Mouse (Mus musculus): ENCODE measurements around the gene Rap1gap2. TPM values are rescaled to one million over a fixed set of nuclear protein-coding genes. Genes with fewer than 3 reads are reported as not detected.
A peak's percentile ranks its signal among the peaks of the same experiment; 100 is the strongest.

Gene Rap1gap2
- polyA plus RNA-seq, 1 experiment from 2014 or later: 2.4 TPM

GRCm38 (mm10) chr11:74527555-74527954 is 83.2 kb downstream of the Rap1gap2 start:
- Histone ChIP-seq H3K4me3 (no peak overlapping the region), H3K27ac (no peak overlapping the region), H3K9me3 (no peaks in the 10 kb centered on the region), H3K4me1 (peaks cover 20% of the 10 kb centered on the region), H3K36me3 (no peaks in the 10 kb centered on the region), H3K9ac (no peak overlapping the region), H3K27me3 (peaks cover 22% of the 10 kb centered on the region), H3K4me2 (no peak overlapping the region)
- no peak for ATAC-seq (ENCODE audit: borderline replicate concordance, extremely low read depth, low FRiP score, low TSS enrichment)
- WGBS: 46% methylated on average over 7 of the region's 7 CpGs

DNA sequence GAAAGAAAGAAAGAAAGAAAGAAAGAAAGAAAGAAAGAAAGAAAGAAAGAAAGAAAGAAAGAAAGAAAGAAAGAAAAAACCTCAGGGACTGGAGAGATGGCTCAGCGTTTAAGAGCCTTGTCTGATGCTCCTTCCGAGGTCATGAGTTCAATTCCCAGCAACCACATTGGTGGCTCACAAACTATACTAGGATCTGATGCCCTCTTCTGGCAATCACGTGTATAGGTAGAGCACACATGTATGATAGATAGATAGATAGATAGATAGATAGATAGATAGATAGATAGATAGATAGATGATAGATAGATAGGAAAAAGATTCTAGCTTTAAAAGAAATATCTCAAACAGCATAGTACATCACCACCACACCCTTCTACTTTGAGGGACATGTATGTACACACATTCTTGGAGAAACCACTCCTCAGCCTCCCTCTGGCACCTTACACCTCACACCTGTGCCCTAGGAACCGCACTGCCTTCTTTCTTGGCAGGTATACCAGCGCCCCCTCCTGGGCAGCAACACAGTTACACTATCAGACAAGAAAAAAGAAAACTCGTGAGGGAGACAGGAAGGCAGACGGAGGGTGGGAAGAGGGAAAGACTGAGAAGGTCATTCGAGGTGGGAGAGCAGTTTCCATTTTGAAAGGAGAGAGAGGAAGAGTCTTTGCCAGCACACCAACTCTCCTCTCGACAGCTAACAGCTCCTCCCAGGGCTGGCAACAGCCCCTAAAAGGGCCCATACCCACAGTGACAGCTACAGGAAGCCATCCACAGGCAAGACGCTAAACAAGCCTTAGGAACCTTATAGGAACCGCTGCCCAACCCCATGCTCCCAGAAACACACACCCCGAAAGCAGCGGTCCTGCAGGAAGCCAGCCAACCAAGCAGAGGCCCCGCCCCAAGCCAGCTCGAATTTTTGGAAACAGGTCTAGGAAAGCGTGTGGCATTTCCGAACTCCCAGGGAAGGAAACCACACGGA is 84.2 kb downstream of the Rap1gap2 start:
- Histone ChIP-seq H3K4me1 (peaks cover 26% of the 10 kb centered on the region), H3K9me3 (no peaks in the 10 kb centered on the region), H3K27ac (no peak overlapping the region), H3K4me3 (peak overlapping the region; percentile 20; the same call in 1 of the 2 replicates), H3K27me3 (peaks cover 29% of the 10 kb centered on the region), H3K36me3 (no peaks in the 10 kb centered on the region), H3K4me2 (peak overlapping the region; percentile 55), H3K9ac (no peak overlapping the region)
- WGBS: 13% methylated on average over 18 of the region's 18 CpGs
- ATAC-seq (ENCODE audit: borderline replicate concordance, extremely low read depth, low FRiP score, low TSS enrichment): no peak

- 50% methylated on average over 9 of the region's 9 CpGs for WGBS
- H3K27ac ChIP-seq: no peak overlapping the region
- H3K4me3 ChIP-seq: no peak overlapping the region
- H3K4me2 ChIP-seq: no peak overlapping the region
- no peaks in the 10 kb centered on the region for H3K36me3 ChIP-seq
- peaks cover 28% of the 10 kb centered on the region for H3K4me1 ChIP-seq
- no peaks in the 10 kb centered on the region for H3K9me3 ChIP-seq
- H3K9ac ChIP-seq: no peak overlapping the region
- ATAC-seq (ENCODE audit: borderline replicate concordance, extremely low read depth, low FRiP score, low TSS enrichment): no peak
- H3K27me3 ChIP-seq: peaks cover 37% of the 10 kb centered on the region
Observed at GRCm38 (mm10) chr11:74525605-74526004, 85.1 kb downstream of the Rap1gap2 start.

- H3K27ac ChIP-seq: no peak overlapping the region
- H3K4me3 ChIP-seq: no peak overlapping the region
- H3K9me3 ChIP-seq: no peaks in the 10 kb centered on the region
- no peak overlapping the region for H3K9ac ChIP-seq
- peaks cover 28% of the 10 kb centered on the region for H3K4me1 ChIP-seq
- H3K27me3 ChIP-seq: peaks cover 39% of the 10 kb centered on the region
- no peak overlapping the region for H3K4me2 ChIP-seq
- WGBS: 83% methylated on average over 7 of the region's 7 CpGs
- no peaks in the 10 kb centered on the region for H3K36me3 ChIP-seq
- no peak for ATAC-seq (ENCODE audit: borderline replicate concordance, extremely low read depth, low FRiP score, low TSS enrichment)
Observed at GRCm38 (mm10) chr11:74525205-74525604, 85.5 kb downstream of the Rap1gap2 start.

DNA sequence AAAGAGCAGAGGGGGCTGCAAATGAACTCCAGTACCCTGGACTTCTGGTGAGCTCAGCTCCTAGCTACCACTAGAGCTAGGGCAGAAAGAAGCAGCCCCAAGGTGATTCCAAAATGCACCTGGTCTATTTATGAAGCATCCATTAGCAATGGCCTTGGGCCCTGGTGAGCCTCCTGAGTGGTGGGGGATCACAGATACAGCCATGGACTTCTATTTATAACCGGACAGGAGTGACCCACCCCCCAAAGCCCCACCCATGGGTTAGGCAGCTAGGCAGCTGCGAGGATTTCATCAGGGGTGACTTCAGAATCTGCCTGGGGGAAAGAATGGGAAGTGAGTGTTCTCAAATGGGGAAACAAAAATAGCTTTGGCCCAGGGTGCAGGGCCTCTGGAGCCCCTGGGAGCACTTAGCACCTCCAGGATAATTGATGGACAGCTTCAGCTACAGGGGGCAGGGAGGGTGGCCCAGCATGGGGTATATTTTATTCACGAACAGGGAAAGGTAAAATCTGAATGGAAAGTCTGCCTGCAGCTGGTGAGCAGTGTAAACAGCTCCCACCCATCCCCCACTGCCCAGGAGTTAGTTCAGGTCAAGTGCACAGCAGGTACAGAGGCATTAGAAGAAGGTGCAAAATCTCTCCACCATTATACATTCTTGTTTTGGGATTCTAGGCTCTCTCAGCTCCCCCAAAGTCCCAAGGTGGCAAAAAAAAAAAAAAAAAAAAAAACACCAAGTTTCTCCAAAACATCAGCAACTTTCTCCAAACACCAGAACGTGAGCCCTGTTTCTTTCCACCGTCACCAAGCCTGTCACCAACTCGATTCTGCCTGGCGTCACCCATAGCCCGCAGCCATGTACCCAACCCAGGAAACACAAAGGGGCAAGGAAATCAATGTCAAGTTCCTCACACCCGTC is 86.4 kb downstream of the Rap1gap2 start:
- H3K27me3 ChIP-seq: peaks cover 39% of the 10 kb centered on the region
- no peak for ATAC-seq (ENCODE audit: borderline replicate concordance, extremely low read depth, low FRiP score, low TSS enrichment)

GRCm38 (mm10) chr11:74523210-74523951 is 87.3 kb downstream of the Rap1gap2 start:
- no peak for ATAC-seq (ENCODE audit: borderline replicate concordance, extremely low read depth, low FRiP score, low TSS enrichment)
- WGBS: 6% methylated on average over 30 of the region's 30 CpGs
- Histone ChIP-seq H3K4me1 (peaks cover 28% of the 10 kb centered on the region), H3K4me2 (peak overlapping the region; percentile 96), H3K36me3 (no peaks in the 10 kb centered on the region), H3K9ac (peak overlapping the region; percentile 48), H3K27me3 (peaks cover 39% of the 10 kb centered on the region), H3K9me3 (no peaks in the 10 kb centered on the region), H3K27ac (peak overlapping the region; percentile 26; the same call in 1 of the 2 replicates), H3K4me3 (peak overlapping the region; percentile 66)

More for the DNA sequence above, 86.4 kb downstream of the Rap1gap2 start:
- Histone ChIP-seq H3K4me3 (no peak overlapping the region), H3K36me3 (no peaks in the 10 kb centered on the region), H3K9ac (no peak overlapping the region), H3K27ac (no peak overlapping the region), H3K4me1 (peaks cover 28% of the 10 kb centered on the region), H3K4me2 (no peak overlapping the region), H3K9me3 (no peaks in the 10 kb centered on the region)
- 57% methylated on average over 9 of the region's 9 CpGs for WGBS

GRCm38 (mm10) chr11:74522487-74523209 is 88.1 kb downstream of the Rap1gap2 start:
- Histone ChIP-seq H3K9me3 (no peaks in the 10 kb centered on the region), H3K4me2 (peak overlapping the region; percentile 96), H3K27ac (peak overlapping the region; percentile 26; the same call in 1 of the 2 replicates), H3K36me3 (no peaks in the 10 kb centered on the region), H3K4me1 (peaks cover 28% of the 10 kb centered on the region), H3K9ac (peak overlapping the region; percentile 48), H3K27me3 (peaks cover 39% of the 10 kb centered on the region), H3K4me3 (peak overlapping the region; percentile 66)
- under 1% methylated on average over 86 of the region's 87 CpGs for WGBS
- peak; percentile 69 for ATAC-seq (ENCODE audit: borderline replicate concordance, extremely low read depth, low FRiP score, low TSS enrichment)

DNA sequence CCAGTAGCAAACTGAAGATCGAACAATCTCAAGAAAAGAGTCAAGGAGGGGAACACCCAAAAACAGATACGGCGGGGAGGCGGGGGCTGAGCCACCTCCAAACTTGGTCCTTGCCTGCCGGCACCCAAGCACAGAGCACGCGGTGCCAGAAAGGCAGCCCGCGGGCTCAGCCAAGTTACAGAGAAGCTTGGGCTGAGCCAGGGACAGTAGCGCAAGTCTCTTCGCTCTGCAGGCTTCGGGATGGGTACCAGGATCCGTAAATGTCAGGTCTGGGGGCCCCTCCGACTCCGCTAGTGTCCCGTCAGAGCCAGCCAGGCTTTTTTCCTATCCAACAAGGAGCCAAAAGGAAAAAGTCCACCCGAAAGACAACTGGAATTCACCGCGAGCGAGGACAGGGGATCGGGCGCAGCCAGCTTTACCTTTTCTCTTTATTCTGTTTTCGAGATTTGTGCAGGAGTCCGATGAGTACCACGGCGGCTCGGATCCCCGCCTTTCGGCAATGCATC is 88.7 kb downstream of the Rap1gap2 start:
- Histone ChIP-seq H3K36me3 (no peaks in the 10 kb centered on the region), H3K9me3 (no peaks in the 10 kb centered on the region), H3K27ac (no peak overlapping the region), H3K9ac (peak overlapping the region; percentile 48), H3K4me3 (peak overlapping the region; percentile 66), H3K27me3 (peaks cover 39% of the 10 kb centered on the region), H3K4me1 (peaks cover 22% of the 10 kb centered on the region), H3K4me2 (peak overlapping the region; percentile 96)
- no peak for ATAC-seq (ENCODE audit: borderline replicate concordance, extremely low read depth, low FRiP score, low TSS enrichment)
- under 1% methylated on average over 29 of the region's 29 CpGs for WGBS

- WGBS: 77% methylated on average over 3 of the region's 3 CpGs
- Histone ChIP-seq H3K4me3 (no peak overlapping the region), H3K4me2 (no peak overlapping the region), H3K27me3 (peaks cover 39% of the 10 kb centered on the region), H3K36me3 (no peaks in the 10 kb centered on the region), H3K27ac (no peak overlapping the region), H3K9me3 (no peaks in the 10 kb centered on the region), H3K4me1 (peaks cover 15% of the 10 kb centered on the region; the same call in 1 of the 2 replicates), H3K9ac (no peak overlapping the region)
- no peak for ATAC-seq (ENCODE audit: borderline replicate concordance, extremely low read depth, low FRiP score, low TSS enrichment)
Observed at GRCm38 (mm10) chr11:74520201-74520600, 90.5 kb downstream of the Rap1gap2 start.

DNA sequence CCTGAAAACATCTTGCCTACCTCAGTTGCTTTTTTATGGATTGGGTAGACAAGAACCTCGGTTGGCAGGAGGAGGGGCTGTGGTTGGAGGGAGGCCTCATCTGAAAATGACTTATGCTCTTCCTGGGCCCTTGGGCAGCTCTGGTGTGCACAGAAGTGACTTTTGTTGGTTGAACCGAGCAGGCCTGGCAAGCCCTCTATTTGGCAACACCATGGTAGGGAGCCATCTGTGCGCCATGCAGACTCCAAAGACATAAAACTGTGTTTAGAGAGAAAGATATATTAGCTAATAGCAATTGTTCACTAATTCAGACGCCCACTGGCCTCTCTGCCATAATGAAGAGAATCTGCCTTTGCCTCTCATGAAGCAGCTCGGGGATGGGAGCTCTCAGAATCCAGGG is 94.6 kb downstream of the Rap1gap2 start:
- H3K4me1 ChIP-seq: no peaks in the 10 kb centered on the region
- no peak for ATAC-seq (ENCODE audit: borderline replicate concordance, extremely low read depth, low FRiP score, low TSS enrichment)
- H3K27me3 ChIP-seq: peaks cover 7% of the 10 kb centered on the region; the same call in 1 of the 2 replicates
- H3K36me3 ChIP-seq: no peaks in the 10 kb centered on the region
- no peak overlapping the region for H3K27ac ChIP-seq
- H3K4me3 ChIP-seq: no peak overlapping the region
- no peak overlapping the region for H3K9ac ChIP-seq
- H3K4me2 ChIP-seq: no peak overlapping the region
- WGBS: 55% methylated on average over 5 of the region's 5 CpGs
- H3K9me3 ChIP-seq: no peaks in the 10 kb centered on the region
